Mouse (Mus musculus): Measurements from ENCODE around the gene Aox1. TPM values are rescaled to one million over a fixed set of nuclear protein-coding genes. Genes with fewer than 3 reads are reported as not detected.

The Aox1 gene
- polyA plus RNA-seq, 1 experiment from 2014 or later = 0.33 TPM

DNA sequence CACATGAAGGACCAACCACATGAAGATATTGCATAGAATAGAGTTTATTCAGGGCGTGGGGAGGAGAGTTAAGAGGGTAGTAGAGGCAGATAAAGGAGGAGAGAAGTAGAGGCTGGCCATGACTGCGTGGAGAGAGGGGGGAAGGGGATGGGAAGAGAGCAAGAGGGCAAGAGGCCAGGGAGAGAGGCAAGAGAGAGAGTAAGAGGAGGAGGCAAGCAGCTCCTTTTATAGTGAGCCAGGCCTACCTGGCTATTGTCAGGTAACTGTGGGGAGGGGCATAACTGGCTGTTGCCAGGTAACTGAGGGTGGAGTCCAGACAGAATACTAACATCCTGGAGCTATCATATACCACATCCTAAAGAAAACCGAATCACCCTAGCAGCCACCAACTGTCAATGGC lies 15.3 kb downstream of the Aox1 start:
- no peak for DNase-seq (ENCODE audit: low spot score)
- Histone ChIP-seq H3K4me1 (no peaks in the 10 kb centered on the region), H3K9me3 (no peaks in the 10 kb centered on the region), H3K27ac (no peak overlapping the region), H3K4me3 (no peak overlapping the region), H3K27me3 (ENCODE audit: insufficient read depth, poor library complexity, severe bottlenecking) (no peaks in the 10 kb centered on the region), H3K36me3 (no peaks in the 10 kb centered on the region)
- 63% methylated on average over 3 of the region's 3 CpGs for WGBS

DNA sequence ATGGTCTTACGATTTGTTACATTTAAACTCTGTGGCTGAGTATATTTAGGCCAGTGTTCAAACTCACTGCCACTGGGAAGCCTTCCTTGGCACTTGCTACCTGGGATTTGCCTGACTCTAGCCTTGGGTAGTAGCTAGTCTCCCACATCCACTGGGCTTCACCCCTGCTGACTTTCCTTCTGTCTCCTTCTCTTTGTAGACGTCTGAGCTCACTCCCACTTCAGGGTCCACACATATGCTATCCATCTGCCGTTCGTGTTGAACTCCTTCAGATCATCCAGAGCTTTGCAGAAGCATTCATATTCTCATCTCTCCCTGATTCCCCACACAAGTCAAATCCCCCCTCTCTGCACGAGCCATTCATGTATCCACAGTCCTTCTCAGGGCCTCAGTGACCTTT lies 15.8 kb downstream of the Aox1 start:
- no peak for DNase-seq (ENCODE audit: low spot score)
- WGBS = 73% methylated on average over 5 of the region's 5 CpGs
- H3K4me1 ChIP-seq = no peaks in the 10 kb centered on the region
- no peaks in the 10 kb centered on the region for H3K9me3 ChIP-seq
- H3K4me3 ChIP-seq = no peak overlapping the region
- no peak overlapping the region for H3K27ac ChIP-seq
- no peaks in the 10 kb centered on the region for H3K36me3 ChIP-seq
- H3K27me3 ChIP-seq (ENCODE audit: insufficient read depth, poor library complexity, severe bottlenecking) = no peaks in the 10 kb centered on the region

DNA sequence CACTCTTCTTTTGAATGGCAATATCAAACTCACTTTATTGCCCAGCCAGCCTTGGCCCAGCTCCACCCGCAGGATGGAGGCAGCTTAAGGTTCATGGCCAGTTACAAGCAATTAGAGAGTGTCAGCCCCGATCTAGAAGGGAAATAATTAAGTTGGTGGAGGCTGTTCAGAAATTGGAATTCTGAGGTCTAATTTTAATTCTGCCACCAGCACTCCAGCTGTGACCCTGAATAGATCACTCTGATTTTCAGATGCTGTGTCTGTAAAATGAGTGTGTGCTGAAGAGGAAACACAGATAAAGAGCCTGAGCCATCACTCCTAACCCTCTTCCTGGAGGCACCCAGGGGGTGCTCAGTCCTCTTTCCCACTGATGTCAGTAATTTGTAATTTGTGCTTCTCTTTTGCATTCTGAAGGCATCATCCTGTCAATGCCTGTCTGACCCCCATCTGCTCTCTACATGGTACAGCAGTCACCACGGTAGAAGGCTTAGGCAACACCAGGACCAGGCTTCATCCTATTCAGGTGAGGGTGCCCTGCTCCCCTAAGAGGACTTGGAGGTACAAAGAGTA lies 17.1 kb downstream of the Aox1 start:
- no peak for DNase-seq (ENCODE audit: low spot score)
- H3K27ac ChIP-seq = no peak overlapping the region
- no peaks in the 10 kb centered on the region for H3K9me3 ChIP-seq
- H3K4me3 ChIP-seq = no peak overlapping the region
- H3K27me3 ChIP-seq (ENCODE audit: insufficient read depth, poor library complexity, severe bottlenecking) = no peaks in the 10 kb centered on the region
- no peaks in the 10 kb centered on the region for H3K4me1 ChIP-seq
- WGBS = 69% methylated on average over 3 of the region's 3 CpGs
- H3K36me3 ChIP-seq = no peaks in the 10 kb centered on the region

DNA sequence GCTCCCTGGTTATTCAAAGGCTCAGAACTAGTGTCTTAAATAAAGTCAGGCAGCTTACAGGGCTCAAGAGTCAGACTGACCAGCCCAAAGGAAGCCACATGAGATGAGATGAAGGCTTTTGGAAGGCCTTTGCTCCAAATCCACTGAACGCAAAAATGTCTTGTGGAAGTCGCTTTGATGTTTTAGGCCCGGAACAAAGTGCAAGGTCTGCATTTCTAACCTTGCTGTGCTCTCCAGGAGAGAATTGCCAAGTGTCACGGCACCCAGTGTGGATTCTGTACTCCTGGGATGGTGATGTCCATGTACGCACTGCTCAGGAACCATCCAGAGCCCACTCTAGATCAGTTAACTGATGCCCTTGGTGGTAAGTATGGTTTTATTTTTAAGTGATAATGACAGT lies 19.4 kb downstream of the Aox1 start:
- Histone ChIP-seq H3K4me1 (no peaks in the 10 kb centered on the region), H3K4me3 (no peak overlapping the region), H3K9me3 (no peaks in the 10 kb centered on the region), H3K36me3 (no peaks in the 10 kb centered on the region), H3K27ac (no peak overlapping the region), H3K27me3 (ENCODE audit: insufficient read depth, poor library complexity, severe bottlenecking) (no peaks in the 10 kb centered on the region)
- no peak for DNase-seq (ENCODE audit: low spot score)
- WGBS = 88% methylated on average over 5 of the region's 5 CpGs

DNA sequence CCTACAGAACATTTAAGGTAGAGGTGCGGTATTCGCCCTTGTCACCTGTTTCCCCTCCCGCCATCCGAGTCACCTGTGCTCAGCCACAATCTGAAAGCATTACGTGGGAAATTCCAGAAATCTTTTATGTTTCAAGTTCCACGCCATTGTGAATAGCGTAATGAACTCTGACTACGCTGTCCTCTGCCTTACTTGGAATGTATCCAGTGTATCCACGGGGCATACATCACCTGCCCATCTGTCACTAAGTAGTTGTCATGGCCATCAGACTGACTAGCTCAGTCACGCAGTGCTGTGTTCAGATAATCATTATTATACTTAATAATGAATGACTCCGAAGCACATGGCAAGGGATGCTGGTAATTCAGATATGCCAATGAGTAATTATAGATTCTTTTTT lies 25.9 kb downstream of the Aox1 start:
- Histone ChIP-seq H3K4me3 (no peak overlapping the region), H3K4me1 (no peaks in the 10 kb centered on the region), H3K36me3 (no peaks in the 10 kb centered on the region), H3K27me3 (ENCODE audit: insufficient read depth, poor library complexity, severe bottlenecking) (no peaks in the 10 kb centered on the region), H3K27ac (no peak overlapping the region), H3K9me3 (no peaks in the 10 kb centered on the region)
- no peak for DNase-seq (ENCODE audit: low spot score)
- 90% methylated on average over 11 of the region's 11 CpGs for WGBS

DNA sequence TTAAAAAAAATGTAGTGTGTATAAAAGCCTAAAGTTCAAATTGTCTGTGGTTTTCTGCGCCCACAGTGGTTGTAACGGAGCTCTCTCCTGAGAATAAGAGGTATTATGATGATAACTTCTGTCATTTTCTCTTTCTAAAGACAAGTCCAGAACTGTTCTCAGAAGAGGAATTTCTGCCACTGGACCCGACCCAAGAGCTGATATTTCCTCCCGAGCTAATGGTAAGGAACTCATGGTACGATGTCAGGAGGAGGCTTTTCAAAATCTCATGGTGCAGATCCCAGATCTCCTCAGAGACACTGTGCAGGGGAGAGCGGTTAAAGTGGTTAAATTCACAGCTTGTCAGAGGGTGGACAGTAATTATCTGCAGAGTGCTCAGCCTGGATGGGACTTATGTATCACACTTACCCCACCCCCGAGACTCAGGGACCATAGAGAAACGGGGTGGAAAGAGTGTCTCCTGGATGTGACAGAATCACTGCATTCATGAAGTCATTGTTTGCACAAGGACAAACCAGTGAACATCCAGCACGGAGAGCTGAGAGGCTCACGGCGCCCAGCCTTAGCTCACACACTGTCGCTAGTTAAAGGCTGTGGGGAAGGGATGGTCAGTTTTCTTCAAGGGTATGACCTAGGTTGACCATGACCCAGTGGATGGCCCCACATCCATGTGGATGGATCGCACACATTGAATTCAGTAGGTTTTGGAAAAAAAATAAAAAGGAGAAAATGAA lies 26.5 kb downstream of the Aox1 start:
- WGBS = 76% methylated on average over 13 of the region's 13 CpGs
- Histone ChIP-seq H3K36me3 (no peaks in the 10 kb centered on the region), H3K4me3 (no peak overlapping the region), H3K27ac (no peak overlapping the region), H3K4me1 (no peaks in the 10 kb centered on the region), H3K27me3 (ENCODE audit: insufficient read depth, poor library complexity, severe bottlenecking) (no peaks in the 10 kb centered on the region), H3K9me3 (no peaks in the 10 kb centered on the region)
- no peak for DNase-seq (ENCODE audit: low spot score)

DNA sequence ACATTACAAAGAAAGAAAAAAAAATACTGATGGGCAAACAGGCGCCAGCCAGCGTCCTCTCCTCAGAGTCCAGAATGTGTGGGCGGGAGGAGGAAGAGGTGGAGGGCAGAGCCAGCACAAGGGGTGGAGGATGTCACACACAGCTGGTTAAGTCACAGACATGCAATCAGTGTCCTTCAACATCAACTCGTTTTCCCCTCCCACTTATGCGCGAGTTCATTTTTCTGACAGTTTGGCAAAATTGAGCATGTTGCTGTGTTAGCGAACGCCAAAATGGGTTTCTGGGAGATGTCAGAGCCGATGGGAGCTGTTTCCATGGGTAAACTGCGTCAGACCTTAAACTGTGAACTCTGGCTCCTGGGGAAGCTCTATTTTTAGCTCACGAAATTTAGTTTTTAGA lies 27.2 kb downstream of the Aox1 start:
- no peaks in the 10 kb centered on the region for H3K36me3 ChIP-seq
- H3K27me3 ChIP-seq (ENCODE audit: insufficient read depth, poor library complexity, severe bottlenecking) = no peaks in the 10 kb centered on the region
- DNase-seq (ENCODE audit: low spot score) = no peak
- 69% methylated on average over 11 of the region's 11 CpGs for WGBS
- no peak overlapping the region for H3K27ac ChIP-seq
- H3K4me1 ChIP-seq = no peaks in the 10 kb centered on the region
- no peaks in the 10 kb centered on the region for H3K9me3 ChIP-seq
- H3K4me3 ChIP-seq = no peak overlapping the region

DNA sequence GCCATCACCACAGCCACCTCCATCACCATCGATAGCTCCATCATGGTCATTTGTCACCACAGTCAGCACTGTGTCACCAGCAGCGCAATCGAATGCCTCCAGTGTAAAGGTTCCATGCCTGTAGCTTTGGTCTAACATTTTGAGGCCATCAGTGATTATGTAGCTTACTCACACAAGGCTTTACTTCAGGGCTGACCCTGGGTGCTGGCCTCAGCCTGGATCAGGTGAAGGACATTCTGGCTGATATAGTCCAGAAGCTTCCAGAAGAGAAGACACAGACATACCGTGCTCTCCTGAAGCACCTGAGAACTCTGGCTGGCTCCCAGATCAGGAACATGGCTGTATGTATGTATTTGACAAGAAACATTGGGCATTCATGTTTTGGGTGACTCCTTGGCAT lies 29.1 kb downstream of the Aox1 start:
- H3K4me3 ChIP-seq = no peak overlapping the region
- WGBS = 92% methylated on average over 4 of the region's 4 CpGs
- DNase-seq (ENCODE audit: low spot score) = no peak
- no peak overlapping the region for H3K27ac ChIP-seq
- H3K9me3 ChIP-seq = no peaks in the 10 kb centered on the region
- no peaks in the 10 kb centered on the region for H3K27me3 ChIP-seq (ENCODE audit: insufficient read depth, poor library complexity, severe bottlenecking)
- H3K4me1 ChIP-seq = no peaks in the 10 kb centered on the region
- H3K36me3 ChIP-seq = no peaks in the 10 kb centered on the region

DNA sequence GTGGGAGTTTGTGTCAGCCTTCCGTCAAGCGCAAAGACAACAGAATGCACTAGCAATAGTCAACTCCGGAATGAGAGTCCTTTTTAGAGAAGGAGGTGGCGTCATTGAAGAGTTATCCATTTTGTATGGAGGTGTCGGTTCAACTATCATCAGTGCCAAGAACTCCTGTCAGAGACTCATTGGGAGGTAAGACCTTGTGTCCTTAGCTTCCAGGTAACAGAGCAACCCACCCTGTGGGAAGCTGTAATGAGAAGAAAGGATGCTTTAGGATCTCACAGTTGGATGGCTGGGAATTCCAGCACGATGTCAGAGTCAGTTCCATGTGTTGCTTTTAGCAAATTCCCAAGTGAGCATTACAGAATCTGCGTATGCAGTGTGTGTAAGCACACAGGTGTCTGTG lies 32.4 kb downstream of the Aox1 start:
- Histone ChIP-seq H3K27ac (no peak overlapping the region), H3K4me1 (no peaks in the 10 kb centered on the region), H3K27me3 (ENCODE audit: insufficient read depth, poor library complexity, severe bottlenecking) (no peaks in the 10 kb centered on the region), H3K9me3 (no peaks in the 10 kb centered on the region), H3K36me3 (no peaks in the 10 kb centered on the region), H3K4me3 (no peak overlapping the region)
- DNase-seq (ENCODE audit: low spot score) = no peak
- WGBS = 88% methylated on average over 7 of the region's 7 CpGs

DNA sequence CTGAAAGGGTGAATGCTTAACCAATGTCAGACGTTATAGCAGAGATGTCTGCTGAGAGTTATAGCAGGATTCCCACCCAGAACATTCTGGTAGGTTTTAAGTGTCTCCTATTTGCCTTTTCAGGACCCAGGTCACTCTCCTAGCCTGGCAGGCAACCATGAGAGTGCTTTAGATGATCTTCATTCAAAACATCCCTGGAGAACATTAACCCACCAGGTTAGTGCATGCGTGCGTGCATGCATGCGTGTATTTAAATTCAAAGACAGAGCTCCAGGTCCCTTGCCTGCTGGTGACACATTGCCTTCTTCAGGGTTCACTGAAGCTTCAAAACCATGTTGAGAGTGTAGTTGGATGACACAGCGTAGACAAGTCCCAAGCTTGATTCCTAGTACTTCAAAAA lies 35.4 kb downstream of the Aox1 start:
- H3K4me3 ChIP-seq = no peak overlapping the region
- H3K27me3 ChIP-seq (ENCODE audit: insufficient read depth, poor library complexity, severe bottlenecking) = no peaks in the 10 kb centered on the region
- WGBS = 87% methylated on average over 5 of the region's 5 CpGs
- no peak for DNase-seq (ENCODE audit: low spot score)
- no peaks in the 10 kb centered on the region for H3K4me1 ChIP-seq
- no peak overlapping the region for H3K27ac ChIP-seq
- H3K9me3 ChIP-seq = no peaks in the 10 kb centered on the region
- no peaks in the 10 kb centered on the region for H3K36me3 ChIP-seq

DNA sequence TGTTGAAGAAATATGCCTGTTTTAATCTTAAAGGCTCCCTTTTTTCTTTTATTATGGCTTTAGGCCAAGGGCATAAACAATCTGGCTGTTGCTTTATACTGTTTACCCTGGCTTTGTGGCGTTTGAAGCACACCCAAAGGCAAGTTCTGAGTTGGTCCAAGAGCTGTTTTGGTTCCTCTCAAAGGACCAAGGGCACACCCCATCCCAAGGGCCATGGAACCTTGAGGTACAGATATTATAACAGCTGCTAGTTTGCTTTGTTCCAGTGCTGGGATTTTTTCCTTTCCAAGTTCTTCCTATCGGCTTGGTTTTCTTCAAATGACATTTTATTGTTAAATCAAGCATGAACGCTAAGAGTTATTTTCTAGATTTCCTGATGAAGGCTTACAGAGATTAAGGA lies 35.9 kb downstream of the Aox1 start:
- no peaks in the 10 kb centered on the region for H3K4me1 ChIP-seq
- H3K27ac ChIP-seq = no peak overlapping the region
- no peaks in the 10 kb centered on the region for H3K27me3 ChIP-seq (ENCODE audit: insufficient read depth, poor library complexity, severe bottlenecking)
- H3K9me3 ChIP-seq = no peaks in the 10 kb centered on the region
- no peaks in the 10 kb centered on the region for H3K36me3 ChIP-seq
- DNase-seq (ENCODE audit: low spot score) = no peak
- H3K4me3 ChIP-seq = no peak overlapping the region
- 88% methylated on average over 3 of the region's 3 CpGs for WGBS

DNA sequence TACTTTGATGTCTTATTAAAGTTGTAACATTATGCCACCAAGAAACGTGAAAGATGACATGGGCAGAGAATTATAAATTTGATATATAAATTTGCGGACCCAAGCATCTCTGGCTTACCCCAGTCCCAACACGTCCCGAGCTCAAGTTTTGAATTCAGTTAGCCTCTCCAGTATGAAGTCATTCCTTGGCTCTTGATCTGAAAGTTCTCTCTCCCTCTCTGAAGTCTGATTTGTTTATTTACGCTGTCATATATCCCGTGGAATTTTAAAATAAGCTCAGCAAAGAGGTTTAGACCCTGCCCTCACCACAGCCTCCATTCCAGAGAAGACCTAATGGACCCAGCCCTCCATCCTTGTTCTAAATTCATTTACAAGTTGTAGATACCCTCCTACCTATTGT lies 39.5 kb downstream of the Aox1 start:
- Histone ChIP-seq H3K27ac (no peak overlapping the region), H3K36me3 (no peaks in the 10 kb centered on the region), H3K27me3 (ENCODE audit: insufficient read depth, poor library complexity, severe bottlenecking) (no peaks in the 10 kb centered on the region), H3K4me1 (no peaks in the 10 kb centered on the region), H3K4me3 (no peak overlapping the region), H3K9me3 (no peaks in the 10 kb centered on the region)
- DNase-seq (ENCODE audit: low spot score) = no peak
- 81% methylated on average over 6 of the region's 6 CpGs for WGBS

DNA sequence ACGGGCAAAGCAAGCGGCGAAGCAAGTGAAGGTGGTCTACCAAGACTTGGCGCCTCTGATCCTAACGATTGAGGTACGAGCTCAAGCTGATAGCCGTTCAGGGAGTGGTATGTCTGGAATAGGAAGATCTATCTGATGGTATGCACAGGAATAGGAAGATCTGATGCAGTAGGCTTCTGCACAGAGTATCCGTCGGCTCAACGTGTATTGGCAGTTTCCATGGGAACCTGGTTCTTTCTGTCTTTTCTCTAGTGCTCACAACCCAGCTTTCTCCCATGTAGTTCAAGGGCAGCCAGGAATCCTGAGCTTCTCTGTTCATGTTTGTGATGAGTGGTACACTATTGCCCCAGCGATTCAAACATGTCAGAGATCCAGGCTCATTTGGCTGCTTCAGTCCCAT lies 40.4 kb downstream of the Aox1 start:
- H3K36me3 ChIP-seq = no peaks in the 10 kb centered on the region
- H3K4me3 ChIP-seq = no peak overlapping the region
- H3K27me3 ChIP-seq (ENCODE audit: insufficient read depth, poor library complexity, severe bottlenecking) = no peaks in the 10 kb centered on the region
- DNase-seq (ENCODE audit: low spot score) = no peak
- WGBS = 89% methylated on average over 11 of the region's 11 CpGs
- no peaks in the 10 kb centered on the region for H3K9me3 ChIP-seq
- H3K27ac ChIP-seq = no peak overlapping the region
- H3K4me1 ChIP-seq = no peaks in the 10 kb centered on the region

DNA sequence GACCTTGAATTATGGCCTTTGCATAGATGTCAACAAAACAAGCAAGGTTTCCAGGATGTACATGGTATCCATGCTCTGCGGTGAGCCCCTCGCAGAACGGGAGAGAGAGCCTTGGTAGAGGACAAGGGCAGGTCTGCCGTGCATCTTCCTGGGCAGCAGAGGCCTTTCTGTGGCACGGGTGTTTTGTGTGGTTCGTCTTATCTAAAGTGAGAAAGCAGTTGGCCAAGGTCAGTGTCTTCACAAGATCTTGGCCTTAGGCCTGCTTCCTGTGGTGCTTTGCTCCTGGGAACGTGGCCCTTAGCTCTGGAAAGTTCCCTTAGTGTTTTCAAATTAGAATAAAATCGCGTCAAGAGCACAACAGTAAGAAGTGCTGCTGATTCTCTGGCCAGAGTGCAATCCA lies 41.3 kb downstream of the Aox1 start:
- H3K27ac ChIP-seq = no peak overlapping the region
- H3K9me3 ChIP-seq = no peaks in the 10 kb centered on the region
- no peaks in the 10 kb centered on the region for H3K36me3 ChIP-seq
- 79% methylated on average over 9 of the region's 9 CpGs for WGBS
- no peaks in the 10 kb centered on the region for H3K4me1 ChIP-seq
- no peak overlapping the region for H3K4me3 ChIP-seq
- no peak for DNase-seq (ENCODE audit: low spot score)
- H3K27me3 ChIP-seq (ENCODE audit: insufficient read depth, poor library complexity, severe bottlenecking) = no peaks in the 10 kb centered on the region

Data from heart, embryonic 10.5 days (tissue).